Mouse (Mus musculus) stomach, postnatal 0 days (tissue): ENCODE results near the gene Myl9.

ENCODE experiments used
- CTCF ChIP-seq: IDR thresholded peaks from 2 replicates; pipeline ENCODE4 v1.5.1; 2016; ENCODE audit warnings: antibody characterized with exemption, low read depth, mild to moderate bottlenecking, moderate library complexity
- EP300 ChIP-seq: optimal IDR thresholded peaks from 2 replicates; pipeline ENCODE3; 2016; ENCODE audit warnings: antibody characterized with exemption

GRCm38 (mm10) chr2:156780129-156780528, 4.9 kb downstream of the Myl9 start:
- no peak for TF ChIP-seq CTCF
- no peak for TF ChIP-seq EP300
